Mouse (Mus musculus): ENCODE measurements at regions not wholly inside any gene's neighbourhood (a gene's known extent, or its start where the extent isn't known, plus 50 kb on each side); places are given as distances from the start of the nearest gene placed in this dataset.

- TF ChIP-seq CTCF (IDR thresholded peaks at IDR 0.05; ENCODE audit: borderline replicate concordance, extremely low read depth, insufficient read depth, insufficient read length) (no peak), POLR2A (IDR thresholded peaks at IDR 0.05; ENCODE audit: borderline replicate concordance, extremely low read depth, insufficient read depth, insufficient read length, poor library complexity, severe bottlenecking) (no peak)
Observed at GRCm38 (mm10) chr5:138912711-138913105, 84.5 kb downstream of the Pdgfa start.

All from brain, embryonic 14.5 days (tissue).